Mouse (Mus musculus) liver, embryonic 11.5 days (tissue): ENCODE results near the gene Mtmr2. TPM values are rescaled to one million over a fixed set of nuclear protein-coding genes. Genes with fewer than 3 reads are reported as not detected.

Experiments used
- ATAC-seq: fragments of 200-750 bp; cut with Nextera tagmentation; replicated peaks from 2 replicates; pipeline ENCODE4 v1.8.0; 2017; ENCODE audit warnings: moderate number of reproducible peaks, mild to moderate bottlenecking, moderate TSS enrichment, moderate library complexity; ENCODE audit not compliant: low FRiP score
- DNase-seq: peaks from one replicate; pipeline ENCODE4 v3.0.0-alpha.2; 2017; ENCODE audit warnings: low spot score
- H3K27ac ChIP-seq: fragments of 300-500 bp; sonication (generic); 2 replicates; pipeline ENCODE4 v1.5.1; 2014; ENCODE audit warnings: mild to moderate bottlenecking, low read depth, low read length, control low read depth
- H3K27me3 ChIP-seq: fragments of 300-500 bp; sonication (generic); replicated peaks from 2 replicates; pipeline ENCODE4 v1.6.1; 2014; ENCODE audit warnings: low read length, mixed read lengths; ENCODE audit not compliant: control insufficient read depth, insufficient read depth
- H3K36me3 ChIP-seq: fragments of 300-500 bp; sonication (generic); 2 replicates; pipeline ENCODE4 v1.6.1; 2014; ENCODE audit warnings: mild to moderate bottlenecking, low read length, moderate library complexity, mixed read lengths; ENCODE audit not compliant: control insufficient read depth, insufficient read depth
- H3K4me1 ChIP-seq: fragments of 300-500 bp; sonication (generic); replicated peaks from 2 replicates; pipeline ENCODE4 v1.6.1; 2014; ENCODE audit warnings: low read length, mixed read lengths; ENCODE audit not compliant: control insufficient read depth, insufficient read depth
- H3K4me2 ChIP-seq: fragments of 300-500 bp; sonication (generic); 2 replicates; pipeline ENCODE4 v1.6.1; 2014; ENCODE audit warnings: mild to moderate bottlenecking, control low read depth, moderate library complexity
- H3K4me3 ChIP-seq: fragments of 300-500 bp; sonication (generic); 2 replicates; pipeline ENCODE4 v1.5.1; 2014; ENCODE audit warnings: low read depth, low read length, control low read depth
- H3K9ac ChIP-seq: fragments of 300-500 bp; sonication (generic); 2 replicates; pipeline ENCODE4 v1.6.1; 2014; ENCODE audit warnings: low read depth, low read length, control low read depth
- H3K9me3 ChIP-seq: fragments of 300-500 bp; sonication (generic); 2 replicates; pipeline ENCODE4 v1.6.1; 2016; ENCODE audit warnings: low read length, inconsistent platforms, mixed read lengths; ENCODE audit not compliant: control insufficient read depth
- WGBS: fragments of 180-500 bp; shearing (Covaris S2); extraction: QIAGEN DNeasy Blood & Tissue Kit; methylation state at CpG from one replicate; pipeline ENCODE4 v1.1.7; 2014; 5-methylcytosine and 5-hydroxymethylcytosine counted together
- polyA plus RNA-seq: library from polyadenylated mRNA; unstranded; fragments of >200 nt; fragmentation: Nextera tagmentation; extraction: Ambion mirVana; gene quantifications from 2 replicates; pipeline ENCODE4 v1.2.1, GENCODE M21; 2014

Mtmr2 gene
- polyA plus RNA-seq, 1 experiment from 2014 or later, result 53.2 TPM

- Histone ChIP-seq H3K4me1 (peaks cover 7% of the 10 kb centered on the region; the same call in 1 of the 2 replicates), H3K4me2 (no peak overlapping the region), H3K4me3 (no peak overlapping the region), H3K9me3 (no peaks in the 10 kb centered on the region), H3K27ac (no peak overlapping the region), H3K9ac (no peak overlapping the region), H3K36me3 (peaks cover 36% of the 10 kb centered on the region), H3K27me3 (no peaks in the 10 kb centered on the region)
- 84% methylated on average over 3 of the region's 3 CpGs for WGBS
- DNase-seq, result no peak
- ATAC-seq, result no peak
Observed at GRCm38 (mm10) chr9:13820774-13821173, 72.6 kb downstream of the Mtmr2 start.

GRCm38 (mm10) chr9:13825896-13826295 lies 77.7 kb downstream of the Mtmr2 start:
- peak overlapping the region; percentile 69 for H3K4me2 ChIP-seq
- peak overlapping the region; percentile 98; the same call in 1 of the 2 replicates for H3K27ac ChIP-seq
- H3K4me3 ChIP-seq, result peak overlapping the region; percentile 89
- no peaks in the 10 kb centered on the region for H3K27me3 ChIP-seq
- peaks cover 10% of the 10 kb centered on the region; the same call in 1 of the 2 replicates for H3K36me3 ChIP-seq
- no peaks in the 10 kb centered on the region for H3K9me3 ChIP-seq
- WGBS, result 2% methylated on average over 8 of the region's 8 CpGs
- peak overlapping the region; percentile 96 for H3K9ac ChIP-seq
- peaks cover 11% of the 10 kb centered on the region; the same call in 1 of the 2 replicates for H3K4me1 ChIP-seq
- DNase-seq, result no peak
- ATAC-seq, result no peak

GRCm38 (mm10) chr9:13826391-13826805 lies 78.2 kb downstream of the Mtmr2 start:
- Histone ChIP-seq H3K36me3 (peaks cover 12% of the 10 kb centered on the region; the same call in 1 of the 2 replicates), H3K27me3 (no peaks in the 10 kb centered on the region), H3K9me3 (no peaks in the 10 kb centered on the region), H3K9ac (peak overlapping the region; percentile 96), H3K4me1 (peaks cover 11% of the 10 kb centered on the region; the same call in 1 of the 2 replicates), H3K27ac (peak overlapping the region; percentile 98), H3K4me2 (peak overlapping the region; percentile 69), H3K4me3 (peak overlapping the region; percentile 89)
- peak; percentile 27 for ATAC-seq
- no peak for DNase-seq
- WGBS, result 1% methylated on average over 31 of the region's 31 CpGs

- H3K9ac ChIP-seq, result peak within 1 kb of the TSS; percentile 96
- ATAC-seq, result peak; percentile 87
- under 1% methylated on average over 44 of the region's 44 CpGs for WGBS
Observed at GRCm38 (mm10) chr9:13826832-13827405, 78.7 kb downstream of the Mtmr2 start, which contains the start of gene Cep57. Gene Cep57, minus strand, starts transcription at chr9:13827107.

GRCm38 (mm10) chr9:13827406-13828086 lies 79.3 kb downstream of the Mtmr2 start, which contains the start of gene Fam76b:
Gene Fam76b, plus strand, starts transcription at chr9:13827716.
- under 1% methylated on average over 67 of the region's 67 CpGs for WGBS

More at GRCm38 (mm10) chr9:13826832-13827405, 78.7 kb downstream of the Mtmr2 start, which contains the start of gene Cep57:
- no peaks in the 10 kb centered on the region for H3K27me3 ChIP-seq
- H3K4me3 ChIP-seq, result peak within 1 kb of the TSS; percentile 89
- H3K36me3 ChIP-seq, result peaks cover 15% of the 10 kb centered on the region; the same call in 1 of the 2 replicates
- H3K27ac ChIP-seq, result peak within 1 kb of the TSS; percentile 98
- H3K9me3 ChIP-seq, result no peaks in the 10 kb centered on the region
- peak; percentile 86 for DNase-seq
- H3K4me1 ChIP-seq, result peaks cover 11% of the 10 kb centered on the region; the same call in 1 of the 2 replicates
- peak within 1 kb of the TSS; percentile 69 for H3K4me2 ChIP-seq

DNA sequence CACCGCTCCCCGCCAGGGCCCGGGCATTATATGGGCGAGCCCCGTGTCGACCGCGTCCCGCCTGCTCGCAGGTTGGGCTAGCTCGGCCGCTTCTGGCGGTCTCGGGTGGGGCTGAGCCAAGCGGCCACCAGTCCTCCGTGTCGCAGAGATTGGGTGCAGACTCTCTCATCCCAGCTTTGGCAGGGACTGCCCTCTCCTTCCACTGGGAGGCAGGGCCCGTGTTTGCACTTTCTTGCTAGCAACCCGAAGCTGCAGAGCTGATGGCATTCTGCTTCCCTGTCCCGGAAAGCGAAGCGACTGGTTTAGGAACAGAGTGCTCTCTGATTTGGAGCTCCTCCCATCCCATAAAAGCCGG lies 79.9 kb downstream of the Mtmr2 start:
- Histone ChIP-seq H3K4me2 (peak overlapping the region; percentile 67), H3K27me3 (no peaks in the 10 kb centered on the region), H3K4me1 (peaks cover 11% of the 10 kb centered on the region; the same call in 1 of the 2 replicates), H3K27ac (peak overlapping the region; percentile 89), H3K9me3 (no peaks in the 10 kb centered on the region), H3K36me3 (peaks cover 17% of the 10 kb centered on the region; the same call in 1 of the 2 replicates), H3K4me3 (peak overlapping the region; percentile 85), H3K9ac (peak overlapping the region; percentile 93)
- peak; percentile 19 for ATAC-seq
- 0% methylated on average over 23 of the region's 23 CpGs for whole genome bisulfite sequencing
- no peak for DNase-seq

More at GRCm38 (mm10) chr9:13827406-13828086, 79.3 kb downstream of the Mtmr2 start, which contains the start of gene Fam76b:
- DNase-seq (peak; percentile 94), ATAC-seq (peak; percentile 89)
- Histone ChIP-seq H3K27me3 (no peaks in the 10 kb centered on the region), H3K36me3 (peaks cover 14% of the 10 kb centered on the region; the same call in 1 of the 2 replicates), H3K4me3 (peak within 1 kb of the TSS; percentile 89), H3K9ac (peak within 1 kb of the TSS; percentile 96), H3K4me1 (peaks cover 11% of the 10 kb centered on the region; the same call in 1 of the 2 replicates), H3K4me2 (peak within 1 kb of the TSS; percentile 69), H3K9me3 (no peaks in the 10 kb centered on the region), H3K27ac (peak within 1 kb of the TSS; percentile 98)

- Histone ChIP-seq H3K27me3 (no peaks in the 10 kb centered on the region), H3K4me1 (no peaks in the 10 kb centered on the region), H3K36me3 (peaks cover 36% of the 10 kb centered on the region), H3K4me3 (no peak overlapping the region), H3K27ac (no peak overlapping the region), H3K9ac (no peak overlapping the region), H3K4me2 (no peak overlapping the region), H3K9me3 (no peaks in the 10 kb centered on the region)
- 73% methylated on average over 3 of the region's 3 CpGs for WGBS
- no peak for ATAC-seq
- no peak for DNase-seq
Observed at GRCm38 (mm10) chr9:13835256-13835655, 87.0 kb downstream of the Mtmr2 start.

DNA sequence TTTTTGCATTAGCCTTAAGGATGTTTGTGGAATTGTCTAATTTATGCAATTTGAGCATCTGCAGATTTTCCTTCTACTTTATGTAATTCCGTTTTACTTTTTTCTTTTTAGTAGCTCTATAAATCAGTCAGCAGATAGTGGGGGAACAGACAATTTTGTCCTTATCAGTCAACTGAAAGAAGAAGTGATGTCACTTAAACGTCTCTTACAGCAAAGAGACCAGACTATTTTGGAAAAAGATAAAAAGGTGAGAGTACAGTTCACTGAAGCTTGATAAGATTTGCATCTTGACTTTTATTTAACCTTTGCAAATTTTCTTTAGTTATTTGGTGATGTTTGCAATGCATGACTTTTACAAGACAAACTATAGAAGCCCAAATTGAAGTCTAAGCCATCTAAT lies 88.5 kb downstream of the Mtmr2 start:
- H3K36me3 ChIP-seq, result peaks cover 25% of the 10 kb centered on the region
- DNase-seq (no peak), ATAC-seq (no peak)
- H3K27me3 ChIP-seq, result no peaks in the 10 kb centered on the region
- no peaks in the 10 kb centered on the region for H3K4me1 ChIP-seq
- no peak overlapping the region for H3K4me3 ChIP-seq
- H3K4me2 ChIP-seq, result no peak overlapping the region
- no peak overlapping the region for H3K27ac ChIP-seq
- 56% methylated on average over 2 of the region's 2 CpGs for WGBS
- no peaks in the 10 kb centered on the region for H3K9me3 ChIP-seq
- no peak overlapping the region for H3K9ac ChIP-seq
